7 mouse cellular contexts compared by ENCODE assay signal in the genomic region with DNA sequence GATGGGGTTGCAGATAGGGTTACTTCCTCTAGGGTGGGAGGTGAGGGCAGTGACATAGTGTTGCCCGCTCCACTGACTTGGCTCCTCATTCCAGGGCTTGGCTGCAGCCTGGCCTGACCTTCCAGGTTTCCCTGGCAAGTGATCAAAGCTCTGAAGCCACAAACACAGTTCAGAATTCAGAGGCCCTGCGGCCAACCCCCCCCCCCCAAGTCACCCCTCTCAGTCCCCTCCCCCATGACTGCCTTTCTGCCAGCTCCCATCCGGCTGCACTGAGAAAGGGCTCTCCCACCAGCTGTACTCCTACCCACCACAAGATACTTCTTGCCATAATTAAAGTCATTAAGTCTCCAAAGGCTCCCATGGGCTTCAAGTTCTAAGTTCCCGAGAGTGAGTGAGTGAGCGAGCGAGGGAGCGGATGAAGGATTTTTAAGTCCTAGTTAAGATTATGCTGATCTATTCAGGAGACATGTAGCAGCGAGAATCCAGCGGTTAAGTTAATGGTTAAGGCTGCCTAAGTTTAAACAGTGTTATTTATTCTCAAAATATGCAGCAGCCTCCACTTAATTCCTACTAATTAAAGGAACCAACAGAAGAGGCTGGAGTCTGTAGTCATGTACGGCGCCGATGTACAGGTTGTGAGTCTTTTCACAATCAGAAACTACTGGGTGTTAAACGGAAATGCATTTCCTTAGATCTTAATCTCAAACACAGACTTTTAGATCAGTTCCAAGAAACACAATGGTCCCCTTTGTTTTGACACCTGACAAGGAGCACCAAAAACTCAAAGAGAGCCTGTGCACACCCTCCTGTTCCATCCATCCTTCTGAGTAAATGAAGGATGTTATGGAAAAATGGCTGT. TPM values are rescaled to one million over a fixed set of nuclear protein-coding genes. Genes with fewer than 3 reads are reported as not detected.
DNase-seq lines count a peak whose midpoint lies in the region; ATAC-seq and TF ChIP-seq lines count a peak whose summit lies in the region.

No protein-coding gene starts in this region.

- no peaks in the 10 kb centered on the region for H3K9me3 ChIP-seq in forebrain, embryonic 13.5 days (replicated peaks)

- TF ChIP-seq POLR2A in lung, adult 2 months (IDR thresholded peaks at IDR 0.05; ENCODE audit: borderline replicate concordance, extremely low read depth, low read depth, low read length), result no peak

- peak; percentile 40 for DNase-seq in CD4-positive, CD25-positive, alpha-beta regulatory T cell, adult 2 months (ENCODE audit: low read depth, low spot score)
- DNase-seq in R1 (ENCODE audit: low read depth, low spot score), result peak; percentile 19
- peak; percentile 85 for DNase-seq in kidney, adult 18-20 months
- peak; percentile 40 for DNase-seq in lung, adult 2 months
- peak; percentile 18 for DNase-seq in skeletal muscle tissue, adult 2 months (ENCODE audit: low read depth, low spot score)
- no peak for DNase-seq in layer of hippocampus, postnatal 25 days (ENCODE audit: extremely low spot score in 1 of 2, low spot score in 1 of 2)

- TF ChIP-seq CTCF in lung, adult 2 months (IDR thresholded peaks at IDR 0.05; ENCODE audit: insufficient read depth, low read length), result no peak

- no peak overlapping the region for H3K27ac ChIP-seq in forebrain, embryonic 13.5 days

- peak; percentile 67; the same call in 1 of the 2 replicates for ATAC-seq in forebrain, embryonic 13.5 days

- H3K9ac ChIP-seq in forebrain, embryonic 13.5 days, result no peak overlapping the region

- no peak overlapping the region for H3K4me3 ChIP-seq in forebrain, embryonic 13.5 days
- no peak overlapping the region for H3K4me3 ChIP-seq in lung, adult 2 months (replicated peaks; ENCODE audit: extremely low read depth, low read depth, low read length)

- no peaks in the 10 kb centered on the region for H3K27me3 ChIP-seq in forebrain, embryonic 13.5 days

- WGBS in forebrain, embryonic 13.5 days, result 17% methylated on average over 13 of the region's 13 CpGs
- 19% methylated on average over 13 of the region's 13 CpGs for WGBS in lung, adult 2 months

- H3K4me1 ChIP-seq in forebrain, embryonic 13.5 days, result peaks cover 24% of the 10 kb centered on the region
- peaks cover 16% of the 10 kb centered on the region for H3K4me1 ChIP-seq in lung, adult 2 months (ENCODE audit: control insufficient read depth, insufficient read depth, low read length)

- H3K36me3 ChIP-seq in forebrain, embryonic 13.5 days (ENCODE audit: poor library complexity, severe bottlenecking), result no peaks in the 10 kb centered on the region

- H3K4me2 ChIP-seq in forebrain, embryonic 13.5 days, result peak overlapping the region; percentile 21

RNA-seq across cellular contexts. Expression of gene Kremen1, which starts 36.0 kb away (rescaled TPM):
- 6.6 and 7.2 TPM in 2 replicates for polyA plus RNA-seq in forebrain, embryonic 13.5 days (2015; fragmentation: Nextera tagmentation; extraction: Ambion mirVana)
- polyA plus RNA-seq in lung, adult 2 months (2012; rRNA removed), result 28.6 and 33.2 TPM in 2 replicates
- total RNA-seq in layer of hippocampus, postnatal 25 days (2021), result 10 to 100 TPM; 13.0 to 14.3 TPM

Comparison
In these comparisons a context has a peak if more than half of its experiments do, and no peak if none do; other contexts are left out.
1. DNase-seq: peak in CD4-positive, CD25-positive, alpha-beta regulatory T cell, adult 2 months (single experiment), R1 (single experiment), kidney, adult 18-20 months (single experiment), lung, adult 2 months (single experiment) and skeletal muscle tissue, adult 2 months (single experiment); none in layer of hippocampus, postnatal 25 days (0 of 2).